Mouse (Mus musculus) neural tube, embryonic 14.5 days (tissue): ENCODE results near the gene Gm13277. TPM values are rescaled to one million over a fixed set of nuclear protein-coding genes. Genes with fewer than 3 reads are reported as not detected.
"Not testable (repeated sequence)": the region's sequence is repeated elsewhere in the genome, so short reads cannot be mapped to it uniquely, and the experiment has no call there.

Source experiments
- ATAC-seq: fragments of 200-750 bp; cut with Nextera tagmentation; 2 replicates; pipeline ENCODE4 v1.8.0; 2017; ENCODE audit warnings: low read depth, mild to moderate bottlenecking, moderate TSS enrichment, moderate library complexity
- H3K27ac ChIP-seq: fragments of 300-500 bp; sonication (generic); 2 replicates; pipeline ENCODE4 v1.5.1; 2014; ENCODE audit warnings: low read depth, mild to moderate bottlenecking, control low read depth, low read length, moderate library complexity, mixed read lengths
- H3K27me3 ChIP-seq: fragments of 300-500 bp; sonication (generic); 2 replicates; pipeline ENCODE4 v1.6.1; 2014; ENCODE audit warnings: low read length; ENCODE audit not compliant: control insufficient read depth, insufficient read depth
- H3K36me3 ChIP-seq: fragments of 300-500 bp; sonication (generic); 2 replicates; pipeline ENCODE4 v1.6.1; 2014; ENCODE audit warnings: low read length, mixed read lengths; ENCODE audit not compliant: control insufficient read depth, insufficient read depth
- H3K4me1 ChIP-seq: fragments of 300-500 bp; sonication (generic); 2 replicates; pipeline ENCODE4 v1.6.1; 2014; ENCODE audit warnings: low read length; ENCODE audit not compliant: control insufficient read depth, insufficient read depth
- H3K4me2 ChIP-seq: fragments of 300-500 bp; sonication (generic); 2 replicates; pipeline ENCODE4 v1.6.1; 2014; ENCODE audit warnings: mild to moderate bottlenecking, low read depth, low read length, control low read depth
- H3K4me3 ChIP-seq: fragments of 300-500 bp; sonication (generic); 2 replicates; pipeline ENCODE4 v1.5.1; 2014; ENCODE audit warnings: low read depth, low read length, control low read depth, mixed read lengths
- H3K9ac ChIP-seq: fragments of 300-500 bp; sonication (generic); replicated peaks from 2 replicates; pipeline ENCODE4 v1.6.1; 2014; ENCODE audit warnings: low read depth, mild to moderate bottlenecking, control low read depth, low read length, mixed read lengths
- H3K9me3 ChIP-seq: fragments of 300-500 bp; sonication (generic); 2 replicates; pipeline ENCODE4 v1.6.1; 2016; ENCODE audit warnings: low read length; ENCODE audit not compliant: control insufficient read depth
- WGBS: fragments of 180-500 bp; shearing (Covaris S2); extraction: QIAGEN DNeasy Blood & Tissue Kit; methylation state at CpG from one replicate; pipeline ENCODE4 v1.1.7; 2014; 5-methylcytosine and 5-hydroxymethylcytosine counted together
- polyA plus RNA-seq: library from polyadenylated mRNA; unstranded; fragments of >200 nt; fragmentation: Nextera tagmentation; extraction: Ambion mirVana; gene quantifications from 2 replicates; pipeline ENCODE4 v1.2.1, GENCODE M21; 2014

Gene Gm13277
- polyA plus RNA-seq: not detected in 2 replicates

GRCm38 (mm10) chr4:88788402-88788801, at the start of gene Gm13277:
TSS of gene Gm13277 (plus strand) at chr4:88788632.
- H3K9ac ChIP-seq, H3K4me1 ChIP-seq, H3K4me3 ChIP-seq, H3K36me3 ChIP-seq, ATAC-seq, H3K4me2 ChIP-seq, H3K27me3 ChIP-seq, H3K9me3 ChIP-seq, H3K27ac ChIP-seq: not testable (repeated sequence)
- WGBS: 0% methylated on average over 1 of the region's 28 CpGs

DNA sequence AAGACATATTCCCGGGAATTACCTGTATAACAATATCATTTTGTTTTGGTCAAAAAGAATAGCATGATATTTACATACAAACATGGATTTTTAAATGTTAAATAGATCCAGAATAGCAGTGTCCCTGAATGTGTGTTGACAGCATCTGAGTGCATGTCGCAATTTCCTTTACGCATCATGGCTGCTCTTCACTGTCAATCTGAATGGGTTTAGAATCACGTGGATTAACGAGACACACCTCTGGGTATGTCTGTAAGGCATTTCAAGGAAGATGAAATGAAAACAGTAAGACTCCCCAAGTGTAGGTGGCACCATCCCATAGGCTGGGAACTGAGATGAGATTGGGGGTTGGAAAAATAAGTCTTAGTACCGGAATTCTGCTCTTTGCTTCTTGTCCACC, 49.4 kb upstream of the Gm13277 start:
- Histone ChIP-seq H3K36me3 (no peaks in the 10 kb centered on the region), H3K4me1 (no peaks in the 10 kb centered on the region), H3K4me2 (no peak overlapping the region), H3K4me3 (no peak overlapping the region), H3K27me3 (no peaks in the 10 kb centered on the region), H3K27ac (no peak overlapping the region), H3K9ac (no peak overlapping the region), H3K9me3 (no peaks in the 10 kb centered on the region)
- ATAC-seq: no peak
- 94% methylated on average over 6 of the region's 6 CpGs for WGBS

GRCm38 (mm10) chr4:88741426-88741825, 47.0 kb upstream of the Gm13277 start:
- Histone ChIP-seq H3K9ac (no peak overlapping the region), H3K9me3 (no peaks in the 10 kb centered on the region), H3K4me2 (no peak overlapping the region), H3K27ac (no peak overlapping the region), H3K4me1 (no peaks in the 10 kb centered on the region), H3K36me3 (no peaks in the 10 kb centered on the region), H3K27me3 (no peaks in the 10 kb centered on the region), H3K4me3 (no peak overlapping the region)
- no peak for ATAC-seq
- WGBS: 94% methylated on average over 4 of the region's 4 CpGs

- H3K9me3 ChIP-seq: no peaks in the 10 kb centered on the region
- no peak overlapping the region for H3K27ac ChIP-seq
- WGBS: 80% methylated on average over 7 of the region's 7 CpGs
- H3K27me3 ChIP-seq: no peaks in the 10 kb centered on the region
- H3K4me3 ChIP-seq: no peak overlapping the region
- no peak overlapping the region for H3K4me2 ChIP-seq
- H3K36me3 ChIP-seq: no peaks in the 10 kb centered on the region
- H3K9ac ChIP-seq: no peak overlapping the region
- ATAC-seq: no peak
- no peaks in the 10 kb centered on the region for H3K4me1 ChIP-seq
Observed at GRCm38 (mm10) chr4:88742771-88743371, 45.6 kb upstream of the Gm13277 start.

DNA sequence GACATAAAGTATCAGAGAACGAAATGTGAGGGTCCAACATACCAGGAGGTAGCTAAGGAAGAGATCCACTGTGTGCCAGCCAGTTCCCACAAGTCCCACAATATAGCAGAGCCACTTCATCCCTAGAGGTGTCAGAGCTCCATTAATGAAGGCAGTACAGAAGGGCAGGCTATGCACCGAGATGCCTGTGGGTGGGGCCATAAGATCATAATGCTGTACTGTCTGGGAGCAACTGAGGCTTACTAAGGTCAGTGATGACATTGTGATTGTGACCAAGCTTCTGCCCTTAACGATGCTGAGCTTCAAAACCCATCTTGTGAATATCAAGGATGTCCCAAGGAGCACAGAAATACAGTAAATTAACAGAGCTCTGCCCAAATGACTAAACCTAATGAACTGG, 44.2 kb upstream of the Gm13277 start:
- no peak for ATAC-seq
- H3K4me3 ChIP-seq: no peak overlapping the region
- no peaks in the 10 kb centered on the region for H3K4me1 ChIP-seq
- H3K27ac ChIP-seq: no peak overlapping the region
- H3K9ac ChIP-seq: no peak overlapping the region
- H3K4me2 ChIP-seq: no peak overlapping the region
- H3K9me3 ChIP-seq: no peaks in the 10 kb centered on the region
- no peaks in the 10 kb centered on the region for H3K36me3 ChIP-seq
- H3K27me3 ChIP-seq: no peaks in the 10 kb centered on the region
- WGBS: 65% methylated on average over 3 of the region's 3 CpGs

DNA sequence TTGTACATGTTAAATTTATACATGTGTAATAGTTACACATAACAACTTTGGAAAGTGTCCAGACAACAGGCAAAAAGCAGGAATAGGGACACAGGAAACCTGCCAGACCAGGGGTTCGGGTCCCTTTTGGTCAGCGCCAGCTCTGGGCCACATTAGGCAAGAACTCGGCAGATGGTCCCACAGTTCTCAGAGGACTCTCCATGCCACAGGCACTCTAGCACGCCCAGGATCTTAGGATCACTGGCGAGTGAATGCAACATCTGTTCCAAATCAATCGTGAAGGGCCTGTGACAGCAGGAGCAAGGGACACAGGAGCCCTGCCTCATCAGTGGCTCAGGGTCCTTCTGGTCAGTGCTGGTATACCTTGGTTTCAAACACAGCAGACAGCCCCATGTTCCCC, 38.5 kb upstream of the Gm13277 start:
- Histone ChIP-seq H3K9me3 (no peaks in the 10 kb centered on the region), H3K9ac (no peak overlapping the region), H3K27me3 (no peaks in the 10 kb centered on the region), H3K4me1 (no peaks in the 10 kb centered on the region), H3K4me3 (no peak overlapping the region), H3K27ac (no peak overlapping the region), H3K4me2 (no peak overlapping the region), H3K36me3 (no peaks in the 10 kb centered on the region)
- no peak for ATAC-seq
- WGBS: 60% methylated on average over 6 of the region's 6 CpGs

- H3K9me3 ChIP-seq, H3K9ac ChIP-seq, H3K4me3 ChIP-seq, H3K27ac ChIP-seq, H3K27me3 ChIP-seq, H3K4me1 ChIP-seq, ATAC-seq, H3K36me3 ChIP-seq, H3K4me2 ChIP-seq: not testable (repeated sequence)
- WGBS: 82% methylated on average over 14 of the region's 15 CpGs
Observed at GRCm38 (mm10) chr4:88754818-88755340, 33.6 kb upstream of the Gm13277 start, which contains the start of gene Gm13271. TSS of gene Gm13271 (plus strand) at chr4:88754868.

GRCm38 (mm10) chr4:88756581-88757513, 31.6 kb upstream of the Gm13277 start:
- H3K27ac ChIP-seq, H3K9me3 ChIP-seq, ATAC-seq, H3K36me3 ChIP-seq, H3K4me1 ChIP-seq, H3K27me3 ChIP-seq: not testable (repeated sequence)
- H3K4me2 ChIP-seq: peak overlapping the region; percentile 67
- peak overlapping the region; percentile 34; the same call in 1 of the 2 replicates for H3K9ac ChIP-seq
- peak overlapping the region; percentile 36 for H3K4me3 ChIP-seq
- WGBS: 14% methylated on average over 28 of the region's 31 CpGs

DNA sequence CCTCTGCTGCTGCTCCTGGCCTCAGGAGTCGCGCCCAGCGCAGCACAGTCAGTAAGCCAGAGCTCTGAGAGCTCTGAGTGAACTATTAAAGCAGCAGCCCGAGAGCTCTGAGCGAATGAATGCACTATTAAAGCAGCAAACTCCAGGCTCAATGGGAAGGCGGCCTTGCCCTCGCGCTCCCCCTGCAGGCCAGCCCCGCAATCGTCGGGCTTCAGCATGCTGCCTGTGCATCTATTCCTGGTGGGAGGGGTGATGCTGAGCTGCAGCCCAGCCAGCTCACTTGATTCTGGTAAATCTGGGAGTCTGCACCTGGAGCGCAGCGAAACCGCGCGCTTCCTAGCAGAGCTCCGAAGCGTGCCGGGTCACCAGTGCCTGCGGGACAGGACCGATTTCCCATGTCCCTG, 30.8 kb upstream of the Gm13277 start:
- H3K27me3 ChIP-seq, H3K36me3 ChIP-seq, H3K9me3 ChIP-seq, H3K4me1 ChIP-seq, H3K27ac ChIP-seq: not testable (repeated sequence)
- peak; percentile 100 for ATAC-seq
- under 1% methylated on average over 20 of the region's 21 CpGs for WGBS
- peak overlapping the region; percentile 36 for H3K4me3 ChIP-seq
- H3K9ac ChIP-seq: peak overlapping the region; percentile 34; the same call in 1 of the 2 replicates
- peak overlapping the region; percentile 67 for H3K4me2 ChIP-seq
